Mouse (Mus musculus): ENCODE data around the gene Gpr83. TPM values are rescaled to one million over a fixed set of nuclear protein-coding genes. Genes with fewer than 3 reads are reported as not detected.

Gene Gpr83
- polyA plus RNA-seq, 1 experiment from 2014 or later = 0.91 TPM

DNA sequence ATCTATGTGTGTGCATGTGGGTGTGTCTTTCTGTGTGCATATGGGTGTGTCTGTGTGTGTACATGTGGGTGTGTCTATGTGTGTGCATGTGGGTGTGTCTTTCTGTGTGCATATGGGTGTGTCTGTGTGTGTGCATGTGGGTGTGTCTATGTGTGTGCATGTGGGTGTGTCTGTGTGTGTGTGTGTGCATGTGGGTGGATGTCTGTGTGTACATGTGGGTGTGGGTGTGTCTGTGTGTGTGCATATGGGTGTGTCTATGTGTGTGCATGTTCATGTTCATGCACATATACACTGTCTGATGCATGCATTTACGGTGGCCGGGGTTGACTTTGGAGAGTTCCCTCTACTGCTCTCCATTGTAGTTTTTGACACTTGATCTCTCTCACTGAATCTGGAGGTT lies 57.7 kb downstream of the Gpr83 start:
- no peaks in the 10 kb centered on the region for H3K36me3 ChIP-seq
- H3K9me3 ChIP-seq = no peaks in the 10 kb centered on the region
- 98% methylated on average over 2 of the region's 2 CpGs for WGBS
- no peak overlapping the region for H3K4me2 ChIP-seq
- H3K27me3 ChIP-seq = no peaks in the 10 kb centered on the region
- H3K4me1 ChIP-seq = no peaks in the 10 kb centered on the region
- no peak overlapping the region for H3K4me3 ChIP-seq
- H3K9ac ChIP-seq = no peak overlapping the region
- no peak overlapping the region for H3K27ac ChIP-seq
- ATAC-seq (ENCODE audit: borderline replicate concordance, extremely low read depth, low FRiP score, low TSS enrichment) = peak; percentile 27; the same call in 1 of the 2 replicates

DNA sequence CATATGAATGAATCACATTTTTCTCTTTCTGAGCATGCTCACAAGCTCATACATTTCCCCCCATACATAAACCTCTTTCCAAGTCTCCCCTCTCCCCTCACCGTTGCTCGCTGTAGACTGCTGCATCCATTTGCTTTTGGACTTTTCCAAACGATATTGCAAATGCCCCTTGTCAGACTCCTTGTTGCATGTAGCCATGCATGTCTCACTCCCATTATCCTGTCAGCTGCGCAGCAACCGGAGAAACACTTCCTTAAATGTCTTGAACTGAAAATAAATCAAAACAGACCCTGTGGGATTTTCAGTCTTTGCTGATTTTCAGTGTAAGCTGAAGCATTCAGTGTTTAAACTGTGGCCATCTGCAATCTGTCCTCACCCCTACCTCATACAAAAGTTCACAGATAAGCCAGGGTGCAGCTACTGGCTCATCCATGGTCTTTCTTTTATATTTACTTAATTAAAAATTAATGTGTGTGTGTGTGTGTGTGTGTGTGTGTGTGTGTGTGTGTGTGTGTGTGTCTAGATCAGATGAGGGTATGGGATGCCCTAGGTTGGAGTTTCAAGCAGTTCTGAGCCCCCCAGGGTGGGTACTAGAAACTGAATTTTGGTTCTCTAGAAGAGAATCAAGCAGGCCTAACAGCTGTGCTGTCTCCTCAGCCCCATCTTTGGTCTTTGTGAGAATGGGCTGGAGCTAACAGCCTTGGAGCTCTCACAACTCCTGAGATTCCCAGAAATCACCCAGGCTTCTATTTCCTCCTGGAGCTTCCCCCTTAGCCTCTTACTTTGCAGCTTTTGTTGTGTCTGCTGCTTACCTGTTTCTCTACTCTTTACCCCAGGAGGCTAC lies 59.0 kb downstream of the Gpr83 start:
- Histone ChIP-seq H3K27ac (no peak overlapping the region), H3K9me3 (no peaks in the 10 kb centered on the region), H3K4me1 (0 out of 2 replicates have a peak, but pooled peaks cover 4% of the 10 kb centered on the region), H3K9ac (no peak overlapping the region), H3K36me3 (no peaks in the 10 kb centered on the region), H3K27me3 (no peaks in the 10 kb centered on the region), H3K4me3 (no peak overlapping the region), H3K4me2 (no peak overlapping the region)
- 36% methylated on average over 5 of the region's 5 CpGs for WGBS
- no peak; the same call in 1 of the 2 replicates for ATAC-seq (ENCODE audit: borderline replicate concordance, extremely low read depth, low FRiP score, low TSS enrichment)

Other genes with a start within 250 kb of the Gpr83 start
- gene Amotl1, start 215.2 kb upstream of the Gpr83 start, polyA plus RNA-seq (2015; fragmentation: Nextera tagmentation; extraction: Ambion mirVana) = 17.7 and 19.1 TPM in 2 replicates
- 0.23 and 0.25 TPM in 2 replicates for gene Piwil4, start 119.5 kb upstream of the Gpr83 start, polyA plus RNA-seq (2015; fragmentation: Nextera tagmentation; extraction: Ambion mirVana)
- 2.9 and 3.6 TPM in 2 replicates for gene Fut4, start 107.8 kb upstream of the Gpr83 start, polyA plus RNA-seq (2015; fragmentation: Nextera tagmentation; extraction: Ambion mirVana)
- gene 1700012B09Rik, start 89.2 kb upstream of the Gpr83 start, polyA plus RNA-seq (2015; fragmentation: Nextera tagmentation; extraction: Ambion mirVana) = 2.5 and 3.4 TPM in 2 replicates
- 28.0 and 28.7 TPM in 2 replicates for gene Mre11a, start 75.6 kb upstream of the Gpr83 start, polyA plus RNA-seq (2015; fragmentation: Nextera tagmentation; extraction: Ambion mirVana)
- gene Ankrd49, start 75.4 kb upstream of the Gpr83 start, polyA plus RNA-seq (2015; fragmentation: Nextera tagmentation; extraction: Ambion mirVana) = 36.1 and 38.0 TPM in 2 replicates
- gene Izumo1r, start 43.7 kb downstream of the Gpr83 start, polyA plus RNA-seq (2015; fragmentation: Nextera tagmentation; extraction: Ambion mirVana) = 0.66 TPM in 1 of 2 replicates, not detected in the other
- 31.7 and 38.6 TPM in 2 replicates for gene Panx1, start 185.3 kb downstream of the Gpr83 start, polyA plus RNA-seq (2015; fragmentation: Nextera tagmentation; extraction: Ambion mirVana)